Mouse (Mus musculus): ENCODE measurements at regions not wholly inside any gene's neighbourhood (a gene's known extent, or its start where the extent isn't known, plus 50 kb on each side); places are given as distances from the start of the nearest gene placed in this dataset.

DNA sequence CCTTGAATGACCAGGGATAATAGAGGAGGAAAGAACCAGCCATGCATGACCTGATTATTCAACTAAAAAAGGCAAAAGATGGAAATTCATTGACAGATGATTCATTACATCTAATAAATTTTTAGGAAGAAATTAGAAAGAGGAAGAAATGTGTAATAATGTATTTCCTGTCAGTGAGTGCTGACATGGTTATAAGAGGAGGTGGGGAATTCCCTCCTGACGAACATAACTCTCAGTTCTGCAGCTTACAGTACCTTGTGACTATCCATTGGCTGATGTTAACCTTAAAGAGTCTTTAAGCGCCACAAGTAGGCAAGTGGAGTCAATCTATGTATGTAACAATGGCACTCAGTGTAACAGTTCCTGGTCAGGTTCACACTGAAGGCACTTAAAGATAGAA is 492.7 kb downstream of the Fgf9 start:
- TF ChIP-seq CTCF (IDR thresholded peaks at IDR 0.05; ENCODE audit: low read depth): no peak
- no peak for TF ChIP-seq EP300 (IDR thresholded peaks at IDR 0.05; ENCODE audit: low read depth)

All from heart, postnatal 0 days (tissue).